Mouse (Mus musculus) frontal cortex, adult (tissue): ENCODE results near the gene Mrps11.

ENCODE experiments used
- ATAC-seq: cut with Nextera tagmentation; 2 replicates; pipeline ENCODE4 v1.9.2; 2017; ENCODE audit warnings: mild to moderate bottlenecking, moderate library complexity, mixed read lengths; ENCODE audit not compliant: low TSS enrichment

Gene Mrps11

GRCm38 (mm10) chr7:78793895-78794570 lies 11.1 kb downstream of the Mrps11 start:
- ATAC-seq = no peak

- ATAC-seq = no peak
Measured at GRCm38 (mm10) chr7:78794571-78795092, 11.7 kb downstream of the Mrps11 start.

GRCm38 (mm10) chr7:78796624-78797023 lies 13.7 kb downstream of the Mrps11 start:
- ATAC-seq = peak; percentile 68

GRCm38 (mm10) chr7:78797843-78798455 lies 15.0 kb downstream of the Mrps11 start:
- ATAC-seq = peak; percentile 56

GRCm38 (mm10) chr7:78799730-78800496 lies 17.0 kb downstream of the Mrps11 start:
- no peak for ATAC-seq

GRCm38 (mm10) chr7:78803841-78804240 lies 20.9 kb downstream of the Mrps11 start:
- no peak for ATAC-seq

- ATAC-seq = no peak
Measured at GRCm38 (mm10) chr7:78807192-78807591, 24.3 kb downstream of the Mrps11 start.

- no peak for ATAC-seq
Measured at GRCm38 (mm10) chr7:78813791-78814190, 30.9 kb downstream of the Mrps11 start.

- ATAC-seq = no peak
Measured at GRCm38 (mm10) chr7:78814766-78815165, 31.8 kb downstream of the Mrps11 start.

GRCm38 (mm10) chr7:78818336-78818735 lies 35.4 kb downstream of the Mrps11 start:
- ATAC-seq = no peak

- ATAC-seq = peak; percentile 47
Measured at GRCm38 (mm10) chr7:78826682-78827385, 43.9 kb downstream of the Mrps11 start.

GRCm38 (mm10) chr7:78827749-78828362 lies 44.9 kb downstream of the Mrps11 start:
- ATAC-seq = no peak

- ATAC-seq = no peak
Measured at GRCm38 (mm10) chr7:78835656-78836055, 52.7 kb downstream of the Mrps11 start.

- ATAC-seq = no peak
Measured at GRCm38 (mm10) chr7:78837250-78837649, 54.3 kb downstream of the Mrps11 start.

GRCm38 (mm10) chr7:78841601-78842000 lies 58.7 kb downstream of the Mrps11 start:
- ATAC-seq = no peak
